In the genomic region with DNA sequence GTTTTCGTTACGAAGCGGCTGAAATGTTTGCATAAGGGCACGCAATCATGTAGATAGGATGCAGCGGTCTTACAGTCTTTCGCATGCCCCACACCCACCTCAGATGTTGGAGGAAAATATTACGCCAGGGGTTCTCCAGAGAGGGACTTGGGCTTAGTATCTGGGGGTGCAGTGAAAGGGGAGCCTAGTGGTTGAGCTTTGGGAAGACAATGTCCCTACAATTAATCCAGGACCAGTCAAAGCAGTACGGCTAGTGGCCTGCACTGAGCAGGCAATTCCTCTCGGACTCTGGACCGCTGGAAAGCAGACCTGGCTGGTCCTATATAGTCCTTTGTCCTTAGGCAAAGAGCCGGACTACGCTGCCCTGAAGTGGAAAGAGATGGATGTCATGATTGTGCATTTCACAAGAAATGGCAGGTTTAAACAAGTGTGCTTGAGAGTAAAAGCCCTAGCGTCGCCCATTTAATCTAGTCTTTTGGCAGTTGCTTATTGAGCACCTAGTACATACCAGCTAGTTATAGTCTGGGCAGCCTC, we compare ENCODE assay signal across 1 mouse cellular context.
TF ChIP-seq lines count a peak whose summit lies in the region.

No protein-coding gene starts in this region.

TF ChIP-seq in MEL, 35 proteins besides CTCF, POLR2A, EP300 and RAD21:
- TF ChIP-seq NRF1 (IDR thresholded peaks at IDR 0.05; ENCODE audit: insufficient read depth, low read depth, low read length, poor library complexity, severe bottlenecking), result peak; percentile 20; the same call in 1 of the 2 replicates
- TF ChIP-seq CHD1 (IDR thresholded peaks at IDR 0.05; ENCODE audit: low read depth, low read length), result no peak
- no peak for TF ChIP-seq JUND (IDR thresholded peaks at IDR 0.05; ENCODE audit: low read depth, low read length)
- no peak for TF ChIP-seq USF1 (IDR thresholded peaks at IDR 0.05; ENCODE audit: low read depth, low read length)
- TF ChIP-seq ZC3H11A (IDR thresholded peaks at IDR 0.05; ENCODE audit: low read depth, low read length), result no peak
- no peak for TF ChIP-seq ZMIZ1 (IDR thresholded peaks at IDR 0.05; ENCODE audit: low read depth, low read length)
- TF ChIP-seq UBTF (IDR thresholded peaks at IDR 0.05; ENCODE audit: borderline replicate concordance, insufficient read depth, low read depth, low read length), result no peak
- no peak for TF ChIP-seq NELFE (IDR thresholded peaks at IDR 0.05; ENCODE audit: low read depth, low read length)
- TF ChIP-seq ZNF384 (IDR thresholded peaks at IDR 0.05; ENCODE audit: low read depth, low read length), result no peak
- TF ChIP-seq POLR2AphosphoS5 (IDR thresholded peaks at IDR 0.05; ENCODE audit: borderline replicate concordance, low read depth, low read length), result no peak
- TF ChIP-seq E2F4 (IDR thresholded peaks at IDR 0.05; ENCODE audit: borderline replicate concordance, low read depth, low read length), result no peak
- TF ChIP-seq RCOR1 (IDR thresholded peaks at IDR 0.05; ENCODE audit: low read depth, low read length), result no peak; the same call in 1 of the 2 replicates
- TF ChIP-seq TBP (IDR thresholded peaks at IDR 0.05; ENCODE audit: low read depth, low read length), result no peak
- 0 out of 2 replicates have a peak, but pooled peaks have one; percentile 24 for TF ChIP-seq MAX (IDR thresholded peaks at IDR 0.05; ENCODE audit: low read length)
- TF ChIP-seq SMC3 (IDR thresholded peaks at IDR 0.05; ENCODE audit: low read depth, low read length), result no peak
